Mouse (Mus musculus): Measurements from ENCODE around the gene Gm13102. TPM values are rescaled to one million over a fixed set of nuclear protein-coding genes. Genes with fewer than 3 reads are reported as not detected.
"Not testable (repeated sequence)": the region's sequence is repeated elsewhere in the genome, so short reads cannot be mapped to it uniquely, and the experiment has no call there.

Gene Gm13102
- not detected in 2 replicates for polyA plus RNA-seq (2015; fragmentation: Nextera tagmentation; extraction: Ambion mirVana)

- not testable (repeated sequence) for H3K36me3 ChIP-seq; H3K27me3 ChIP-seq; H3K9me3 ChIP-seq; H3K4me3 ChIP-seq; H3K4me2 ChIP-seq; ATAC-seq (ENCODE audit: low FRiP score); H3K9ac ChIP-seq; H3K27ac ChIP-seq; H3K4me1 ChIP-seq (replicated peaks)
- no CpG with 5 or more reads among the region's 2 CpGs for WGBS
Measured at GRCm38 (mm10) chr4:144106174-144106573, at the start of gene Gm13102. Gm13102 (plus strand) TSS chr4:144106474.

- not testable (repeated sequence) for H3K4me3 ChIP-seq; ATAC-seq (ENCODE audit: low FRiP score); H3K4me1 ChIP-seq (replicated peaks); H3K4me2 ChIP-seq; H3K27ac ChIP-seq; H3K9me3 ChIP-seq; H3K27me3 ChIP-seq; H3K9ac ChIP-seq; H3K36me3 ChIP-seq
- WGBS = 90% methylated on average over 3 of the region's 3 CpGs
Measured at GRCm38 (mm10) chr4:144058826-144059225, 47.4 kb upstream of the Gm13102 start, which contains the start of gene Pramel4. Pramel4 (plus strand) TSS chr4:144059126.

Other genes starting within 250 kb of the Gm13102 start
- gene Pramef6, start 206.1 kb upstream of the Gm13102 start, polyA plus RNA-seq (2015; fragmentation: Nextera tagmentation; extraction: Ambion mirVana) = not detected in 2 replicates
- not detected in 2 replicates for gene Pramef25, start 155.5 kb upstream of the Gm13102 start, polyA plus RNA-seq (2015; fragmentation: Nextera tagmentation; extraction: Ambion mirVana)
- gene Gm13101, start 139.5 kb upstream of the Gm13102 start, polyA plus RNA-seq (2015; fragmentation: Nextera tagmentation; extraction: Ambion mirVana) = not detected in 2 replicates
- gene Pramef17, start 112.1 kb upstream of the Gm13102 start, polyA plus RNA-seq (2015; fragmentation: Nextera tagmentation; extraction: Ambion mirVana) = not detected in 2 replicates
- not detected in 2 replicates for gene Pramel4, start 47.3 kb upstream of the Gm13102 start, polyA plus RNA-seq (2015; fragmentation: Nextera tagmentation; extraction: Ambion mirVana)
- not detected in 2 replicates for gene Oog3, start 56.2 kb downstream of the Gm13102 start, polyA plus RNA-seq (2015; fragmentation: Nextera tagmentation; extraction: Ambion mirVana)
- not detected in 2 replicates for gene Oog2, start 84.2 kb downstream of the Gm13102 start, polyA plus RNA-seq (2015; fragmentation: Nextera tagmentation; extraction: Ambion mirVana)
- gene C87977, start 106.8 kb downstream of the Gm13102 start, polyA plus RNA-seq (2015; fragmentation: Nextera tagmentation; extraction: Ambion mirVana) = not detected in 2 replicates
- gene Pramel5, start 174.0 kb downstream of the Gm13102 start, polyA plus RNA-seq (2015; fragmentation: Nextera tagmentation; extraction: Ambion mirVana) = not detected in 2 replicates
- gene Gm13128, start 223.8 kb downstream of the Gm13102 start, polyA plus RNA-seq (2015; fragmentation: Nextera tagmentation; extraction: Ambion mirVana) = not detected in 2 replicates

All from hindbrain, embryonic 13.5 days (tissue).